Mouse (Mus musculus): Measurements from ENCODE around the gene Pip5k1c. TPM values are rescaled to one million over a fixed set of nuclear protein-coding genes. Genes with fewer than 3 reads are reported as not detected.

The Pip5k1c gene
- total RNA-seq (2023) = 100 to 1,000 TPM; 135 to 147 TPM

GRCm38 (mm10) chr10:81292554-81293333, at the start of gene Pip5k1c:
Gene Pip5k1c (plus strand): TSS chr10:81292963.

GRCm38 (mm10) chr10:81252424-81253419, 40.0 kb upstream of the Pip5k1c start, which contains the start of gene Matk:
Gene Matk (plus strand): TSS chr10:81252935.

GRCm38 (mm10) chr10:81266211-81267105, 26.3 kb upstream of the Pip5k1c start, which contains the start of the genes Mrpl54 and Apba3:
Gene Mrpl54 (minus strand): TSS chr10:81266934.
Gene Apba3 (plus strand): TSS chr10:81266960.

GRCm38 (mm10) chr10:81291511-81292104, 1.2 kb upstream of the Pip5k1c start, which contains the start of gene Tjp3:
Gene Tjp3 (minus strand): TSS chr10:81291581.

GRCm38 (mm10) chr10:81320550-81321347, 28.0 kb downstream of the Pip5k1c start, which contains the start of gene Cactin:
Gene Cactin (plus strand): TSS chr10:81321103.

GRCm38 (mm10) chr10:81328386-81328785, 35.6 kb downstream of the Pip5k1c start, which contains the start of gene Tbxa2r:
Gene Tbxa2r (plus strand): TSS chr10:81328731.

GRCm38 (mm10) chr10:81342686-81343505, 50.1 kb downstream of the Pip5k1c start, which contains the start of gene Gipc3:
Gene Gipc3 (minus strand): TSS chr10:81343266.

GRCm38 (mm10) chr10:81350351-81351063, 57.7 kb downstream of the Pip5k1c start, which contains the start of gene Hmg20b:
Gene Hmg20b (minus strand): TSS chr10:81350480.

GRCm38 (mm10) chr10:81356991-81357844, 64.5 kb downstream of the Pip5k1c start, which contains the start of gene Mfsd12:
Gene Mfsd12 (plus strand): TSS chr10:81357491.

GRCm38 (mm10) chr10:81365672-81366476, 73.1 kb downstream of the Pip5k1c start, which contains the start of gene 4930404N11Rik:
Gene 4930404N11Rik (minus strand): TSS chr10:81365816.

Other genes starting within 250 kb of the Pip5k1c start
- gene Sgta, start 232.8 kb upstream of the Pip5k1c start, total RNA-seq (2023) = 10 to 100 TPM; 54.7 to 57.0 TPM
- 1 to 10 TPM; 4.8 to 9.0 TPM for gene Thop1, start 222.9 kb upstream of the Pip5k1c start, total RNA-seq (2023)
- not detected for gene Creb3l3, start 194.1 kb upstream of the Pip5k1c start, total RNA-seq (2023)
- 100 to 1,000 TPM; 100 to 101 TPM for gene Map2k2, start 187.0 kb upstream of the Pip5k1c start, total RNA-seq (2023)
- 100 to 1,000 TPM; 124 TPM for gene Zbtb7a, start 157.7 kb upstream of the Pip5k1c start, total RNA-seq (2023)
- gene Pias4, start 125.0 kb upstream of the Pip5k1c start, total RNA-seq (2023) = 10 to 100 TPM; 23.5 to 34.3 TPM
- 1,000 to 10,000 TPM; 1,547 to 1,607 TPM for gene Eef2, start 116.3 kb upstream of the Pip5k1c start, total RNA-seq (2023)
- gene Dapk3, start 110.0 kb upstream of the Pip5k1c start, total RNA-seq (2023) = 10 to 100 TPM; 33.4 to 35.1 TPM
- gene 4930442H23Rik, start 109.1 kb upstream of the Pip5k1c start, total RNA-seq (2023) = not detected
- gene Nmrk2, start 90.9 kb upstream of the Pip5k1c start, total RNA-seq (2023) = not detected
- not detected for gene Atcay, start 62.1 kb upstream of the Pip5k1c start, total RNA-seq (2023)
- gene Zfr2, start 59.8 kb upstream of the Pip5k1c start, total RNA-seq (2023) = 1 to 10 TPM; 1.3 to 2.7 TPM
- 10 to 100 TPM; 42.3 to 59.6 TPM for gene Matk, start 40.0 kb upstream of the Pip5k1c start, total RNA-seq (2023)
- gene Mrpl54, start 26.0 kb upstream of the Pip5k1c start, total RNA-seq (2023) = 10 to 100 TPM; 75.9 to 85.4 TPM
- gene Apba3, start 26.0 kb upstream of the Pip5k1c start, total RNA-seq (2023) = 10 to 100 TPM; 42.4 to 46.0 TPM
- gene Tjp3, start 1.4 kb upstream of the Pip5k1c start, total RNA-seq (2023) = 1 to 10 TPM; 1.7 to 4.5 TPM
- gene Cactin, start 28.1 kb downstream of the Pip5k1c start, total RNA-seq (2023) = 10 to 100 TPM; 29.4 to 32.4 TPM
- gene Tbxa2r, start 35.8 kb downstream of the Pip5k1c start, total RNA-seq (2023) = under 1 TPM in 1 of 2 experiments, not detected in 1; 0.26 TPM
- gene Gipc3, start 50.3 kb downstream of the Pip5k1c start, total RNA-seq (2023) = under 1 TPM in 1 of 2 experiments, not detected in 1; 0.15 TPM
- gene Hmg20b, start 57.5 kb downstream of the Pip5k1c start, total RNA-seq (2023) = 10 to 100 TPM; 71.4 to 85.8 TPM
- gene Mfsd12, start 64.5 kb downstream of the Pip5k1c start, total RNA-seq (2023) = 10 to 100 TPM; 38.4 to 44.6 TPM
- 1 to 10 TPM; 3.5 to 3.7 TPM for gene 4930404N11Rik, start 72.9 kb downstream of the Pip5k1c start, total RNA-seq (2023)
- 10 to 100 TPM; 33.5 to 38.0 TPM for gene Fzr1, start 85.6 kb downstream of the Pip5k1c start, total RNA-seq (2023)
- gene Dohh, start 91.5 kb downstream of the Pip5k1c start, total RNA-seq (2023) = 10 to 100 TPM; 31.3 to 35.2 TPM
- gene Gm48551, start 91.5 kb downstream of the Pip5k1c start, total RNA-seq (2023) = 1 to 10 TPM in 1 of 2 experiments, under 1 TPM in 1; 0.97 to 1.3 TPM
- gene Gm48552, start 96.0 kb downstream of the Pip5k1c start, total RNA-seq (2023) = 1 to 10 TPM; 2.3 to 3.7 TPM
- gene Smim24, start 100.1 kb downstream of the Pip5k1c start, total RNA-seq (2023) = 10 to 100 TPM; 11.9 to 12.5 TPM
- gene Nfic, start 162.7 kb downstream of the Pip5k1c start, total RNA-seq (2023) = 10 to 100 TPM; 71.7 to 75.6 TPM
- gene Celf5, start 189.7 kb downstream of the Pip5k1c start, total RNA-seq (2023) = not detected
- gene Ncln, start 203.4 kb downstream of the Pip5k1c start, total RNA-seq (2023) = 100 to 1,000 TPM; 108 to 128 TPM
- 10 to 100 TPM; 13.4 to 15.1 TPM for gene S1pr4, start 207.2 kb downstream of the Pip5k1c start, total RNA-seq (2023)
- 10 to 100 TPM; 20.9 to 21.4 TPM for gene Gna15, start 231.3 kb downstream of the Pip5k1c start, total RNA-seq (2023)